Mouse (Mus musculus) E14TG2a.4 (cell line): ENCODE measurements around the gene Olfr9.
"Not testable (repeated sequence)": the region's sequence is repeated elsewhere in the genome, so short reads cannot be mapped to it uniquely, and the experiment has no call there.

ENCODE experiments used
- H3K27me3 ChIP-seq: 2 replicates; pipeline ENCODE4 v1.6.1; 2014; ENCODE audit warnings: low read length, control low read depth; ENCODE audit not compliant: insufficient read depth
- H3K36me3 ChIP-seq: 2 replicates; pipeline ENCODE4 v1.6.1; 2014; ENCODE audit warnings: low read length, control low read depth; ENCODE audit not compliant: insufficient read depth
- H3K4me1 ChIP-seq: replicated peaks from 2 replicates; pipeline ENCODE4 v1.6.1; 2014; ENCODE audit warnings: low read depth, low read length, control low read depth
- H3K4me3 ChIP-seq: replicated peaks from 2 replicates; pipeline ENCODE4 v1.5.1; 2014; ENCODE audit warnings: mild to moderate bottlenecking, low read length
- H3K9me3 ChIP-seq: 2 replicates; pipeline ENCODE4 v1.6.1; 2014; ENCODE audit warnings: low read length, control low read depth
- CTCF ChIP-seq: conservative IDR thresholded peaks from 2 replicates; pipeline ENCODE4 v1.5.1; 2014; ENCODE audit warnings: low read length
- NANOG ChIP-seq: IDR thresholded peaks from 2 replicates; pipeline ENCODE4 v1.6.1; 2014; ENCODE audit warnings: borderline replicate concordance, low read length, mixed read lengths
- POU5F1 ChIP-seq: IDR thresholded peaks from 2 replicates; pipeline ENCODE4 v1.6.1; 2014; ENCODE audit warnings: low read length, borderline replicate concordance

Olfr9 gene

GRCm38 (mm10) chr10:128990994-128991393, 1.8 kb downstream of the Olfr9 start:
- H3K4me3 ChIP-seq, result no peak overlapping the region
- no peaks in the 10 kb centered on the region for H3K4me1 ChIP-seq
- TF ChIP-seq CTCF (no peak), POU5F1 (no peak), NANOG (no peak)
- H3K36me3 ChIP-seq, result no peaks in the 10 kb centered on the region
- H3K27me3 ChIP-seq, result peaks cover 5% of the 10 kb centered on the region
- no peaks in the 10 kb centered on the region for H3K9me3 ChIP-seq

- Histone ChIP-seq H3K4me1 (no peaks in the 10 kb centered on the region), H3K9me3 (no peaks in the 10 kb centered on the region), H3K27me3 (no peaks in the 10 kb centered on the region), H3K4me3 (no peak overlapping the region), H3K36me3 (no peaks in the 10 kb centered on the region)
- TF ChIP-seq POU5F1, result no peak
- no peak for TF ChIP-seq CTCF
- TF ChIP-seq NANOG, result no peak
Observed at GRCm38 (mm10) chr10:128995796-128996195, 6.6 kb downstream of the Olfr9 start.

GRCm38 (mm10) chr10:128996523-128997040, 7.4 kb downstream of the Olfr9 start:
- TF ChIP-seq NANOG, result no peak
- no peak for TF ChIP-seq POU5F1
- no peak for TF ChIP-seq CTCF
- no peaks in the 10 kb centered on the region for H3K4me1 ChIP-seq
- no peaks in the 10 kb centered on the region for H3K9me3 ChIP-seq
- no peaks in the 10 kb centered on the region for H3K27me3 ChIP-seq
- H3K36me3 ChIP-seq, result no peaks in the 10 kb centered on the region
- no peak overlapping the region for H3K4me3 ChIP-seq

- no peak for TF ChIP-seq CTCF
- TF ChIP-seq POU5F1, result no peak
- no peak for TF ChIP-seq NANOG
- Histone ChIP-seq H3K4me1 (no peaks in the 10 kb centered on the region), H3K36me3 (no peaks in the 10 kb centered on the region), H3K9me3 (peaks cover 51% of the 10 kb centered on the region), H3K4me3 (no peak overlapping the region), H3K27me3 (no peaks in the 10 kb centered on the region)
Observed at GRCm38 (mm10) chr10:129004032-129004920, 15.0 kb downstream of the Olfr9 start.

GRCm38 (mm10) chr10:129010288-129010841, 21.1 kb downstream of the Olfr9 start, which contains the start of gene Olfr763:
Gene Olfr763 (plus strand): TSS chr10:129010791.
- no peaks in the 10 kb centered on the region for H3K27me3 ChIP-seq
- no peak within 1 kb of the TSS for H3K4me3 ChIP-seq
- no peaks in the 10 kb centered on the region for H3K36me3 ChIP-seq
- no peaks in the 10 kb centered on the region for H3K4me1 ChIP-seq
- H3K9me3 ChIP-seq, result peaks cover 39% of the 10 kb centered on the region
- TF ChIP-seq CTCF, result no peak
- TF ChIP-seq NANOG, result no peak
- no peak for TF ChIP-seq POU5F1

- H3K4me3 ChIP-seq, H3K4me1 ChIP-seq, H3K27me3 ChIP-seq, H3K36me3 ChIP-seq: not testable (repeated sequence)
- peaks cover 30% of the 10 kb centered on the region for H3K9me3 ChIP-seq
Observed at GRCm38 (mm10) chr10:129011511-129011910, 22.3 kb downstream of the Olfr9 start.

- Histone ChIP-seq H3K9me3 (0 out of 2 replicates have a peak, but pooled peaks cover 1% of the 10 kb centered on the region), H3K4me3 (no peak overlapping the region), H3K4me1 (no peaks in the 10 kb centered on the region), H3K27me3 (no peaks in the 10 kb centered on the region), H3K36me3 (no peaks in the 10 kb centered on the region)
- no peak for TF ChIP-seq POU5F1
- no peak for TF ChIP-seq CTCF
- no peak for TF ChIP-seq NANOG
Observed at GRCm38 (mm10) chr10:129014477-129014876, 25.2 kb downstream of the Olfr9 start.

GRCm38 (mm10) chr10:129023319-129023718, 34.1 kb downstream of the Olfr9 start:
- Histone ChIP-seq H3K9me3 (peaks cover 17% of the 10 kb centered on the region), H3K36me3 (no peaks in the 10 kb centered on the region), H3K4me1 (no peaks in the 10 kb centered on the region), H3K27me3 (no peaks in the 10 kb centered on the region), H3K4me3 (no peak overlapping the region)
- TF ChIP-seq NANOG (no peak), POU5F1 (no peak), CTCF (no peak)
